Comparison of ENCODE assay signal across 19 mouse cellular contexts in genomic region chr15:80500426-80500825, GRCm38 (mm10).
A peak's percentile ranks its signal among the peaks of the same experiment; 100 is the strongest.
DNase-seq lines count a peak whose midpoint lies in the region; ATAC-seq and TF ChIP-seq lines count a peak whose summit lies in the region.
"Had no signal": no experiment of that assay in that cellular context is flagged by ENCODE, and none has a peak within 500 bp of the region (broad histone marks: within the 10 kb centered on the region; RNA-seq: fewer than 3 reads in every experiment).

No protein-coding gene starts in this region.

- no peak for TF ChIP-seq CTCF in heart, adult 2 months (IDR thresholded peaks at IDR 0.05)

- H3K79me2 ChIP-seq in heart, adult 2 months (replicated peaks; ENCODE audit: control insufficient read depth, insufficient read depth, low read length): no peaks in the 10 kb centered on the region

- no peak for TF ChIP-seq POLR2A in heart, adult 2 months (IDR thresholded peaks at IDR 0.05; ENCODE audit: insufficient read depth, low read depth, low read length)

- no peak for ATAC-seq in activated CD4-positive, CD25-positive, alpha-beta regulatory T cell, adult 4 months
- ATAC-seq: CD4-positive, CD25-positive, alpha-beta regulatory T cell, adult 4 months; hindbrain, postnatal 0 days; liver, embryonic 12.5 days had no signal

- no peaks in the 10 kb centered on the region for H3K27me3 ChIP-seq in heart, adult 2 months (ENCODE audit: control insufficient read depth, insufficient read depth, low read length)
- H3K27me3 ChIP-seq: embryonic facial prominence, embryonic 15.5 days; neural tube, embryonic 13.5 days had no signal

- no peak overlapping the region for H3K9ac ChIP-seq in heart, adult 2 months (ENCODE audit: low read depth, low read length)
- H3K9ac ChIP-seq: embryonic facial prominence, embryonic 15.5 days; heart, embryonic 13.5 days; liver, embryonic 12.5 days; lung, embryonic 14.5 days; neural tube, embryonic 13.5 days had no signal

- TF ChIP-seq EP300 in heart, adult 2 months (IDR thresholded peaks at IDR 0.05; ENCODE audit: insufficient read depth, low read depth, low read length): no peak

- H3K27ac ChIP-seq in heart, adult 2 months: no peak overlapping the region
- H3K27ac ChIP-seq: embryonic facial prominence, embryonic 15.5 days; heart, embryonic 13.5 days; hindbrain, postnatal 0 days; liver, embryonic 12.5 days; neural tube, embryonic 13.5 days had no signal

- H3K4me3 ChIP-seq in heart, adult 2 months: no peak overlapping the region
- H3K4me3 ChIP-seq: embryonic facial prominence, embryonic 15.5 days; heart, embryonic 13.5 days; liver, embryonic 12.5 days; neural tube, embryonic 13.5 days had no signal

- intact Hi-C loops in heart, adult 2 months (cut with DNase I): no loop called here

- DNase-seq in layer of hippocampus, adult 11-12 months (ENCODE audit: low spot score): peak; percentile 35
- DNase-seq in layer of hippocampus, postnatal 25 days (ENCODE audit: extremely low spot score in 1 of 2, low spot score in 1 of 2): no peak
- DNase-seq in right cerebral cortex, postnatal 25 days: peak; percentile 53
- DNase-seq in right cerebral cortex, postnatal 10 days (ENCODE audit: low spot score in 2 of 2): no peak
- peak; percentile 41 for DNase-seq in cerebellum, adult 9-10 months
- no peak for DNase-seq in heart, adult 2 months
- DNase-seq: adrenal gland, postnatal 14 days; embryo, embryonic 11 days; heart, postnatal 4 days; kidney, adult 11 months; kidney, postnatal 10 days; lung, embryonic 14.5 days had no signal

- 74% methylated on average over 10 of the region's 10 CpGs for WGBS in heart, adult 2 months

- H3K36me3 ChIP-seq in heart, adult 2 months (ENCODE audit: control insufficient read depth, insufficient read depth, low read length): no peaks in the 10 kb centered on the region
- H3K36me3 ChIP-seq: embryonic facial prominence, embryonic 15.5 days; heart, embryonic 13.5 days; liver, embryonic 12.5 days; neural tube, embryonic 13.5 days had no signal

- no peaks in the 10 kb centered on the region for H3K4me1 ChIP-seq in heart, adult 2 months (ENCODE audit: control insufficient read depth, insufficient read depth, low read length)
- H3K4me1 ChIP-seq: heart, embryonic 13.5 days; liver, embryonic 12.5 days had no signal

Comparison
In these comparisons a context has a peak if more than half of its experiments do, and no peak if none do; other contexts are left out.
1. DNase-seq: peak in layer of hippocampus, adult 11-12 months (single experiment), right cerebral cortex, postnatal 25 days (single experiment) and cerebellum, adult 9-10 months (single experiment); none in layer of hippocampus, postnatal 25 days (0 of 2), right cerebral cortex, postnatal 10 days (0 of 2) and heart, adult 2 months (0 of 2).